31 mouse cellular contexts compared by ENCODE assay signal in genomic region chr6:109019731-109020130, GRCm38 (mm10).
A peak's percentile ranks its signal among the peaks of the same experiment; 100 is the strongest.
DNase-seq lines count a peak whose midpoint lies in the region; ATAC-seq and TF ChIP-seq lines count a peak whose summit lies in the region.
"Had no signal": no experiment of that assay in that cellular context is flagged by ENCODE, and none has a peak within 500 bp of the region (broad histone marks: within the 10 kb centered on the region; RNA-seq: fewer than 3 reads in every experiment).

No protein-coding gene starts in this region.

- no peaks in the 10 kb centered on the region for H3K27me3 ChIP-seq in intestine, postnatal 0 days (replicated peaks; ENCODE audit: control insufficient read depth, insufficient read depth, low read length)
- H3K27me3 ChIP-seq: embryonic facial prominence, embryonic 13.5 days; forebrain, embryonic 15.5 days; hindbrain, embryonic 13.5 days; limb, embryonic 15.5 days; liver, embryonic 13.5 days; stomach, embryonic 15.5 days had no signal

- intact Hi-C loops in left cerebral cortex, postnatal 25 days (cut with DNase I): no loop called here

- H3K9ac ChIP-seq in intestine, postnatal 0 days (ENCODE audit: low read depth, low read length): no peak overlapping the region
- H3K9ac ChIP-seq: embryonic facial prominence, embryonic 13.5 days; forebrain, embryonic 15.5 days; hindbrain, embryonic 13.5 days; limb, embryonic 15.5 days; liver, embryonic 13.5 days; stomach, embryonic 15.5 days had no signal

- H3K9me3 ChIP-seq in intestine, postnatal 0 days (ENCODE audit: control insufficient read depth): no peaks in the 10 kb centered on the region
- H3K9me3 ChIP-seq: embryonic facial prominence, embryonic 13.5 days; forebrain, embryonic 10.5 days; forebrain, embryonic 15.5 days; hindbrain, embryonic 13.5 days; limb, embryonic 10.5 days; limb, embryonic 15.5 days; liver, embryonic 13.5 days; stomach, embryonic 15.5 days had no signal

- no peak overlapping the region for H3K4me2 ChIP-seq in intestine, postnatal 0 days (replicated peaks; ENCODE audit: low read depth)
- H3K4me2 ChIP-seq: embryonic facial prominence, embryonic 13.5 days; forebrain, embryonic 15.5 days; heart, embryonic 11.5 days; hindbrain, embryonic 13.5 days; limb, embryonic 15.5 days; liver, embryonic 13.5 days; stomach, embryonic 15.5 days had no signal

- no peak for ATAC-seq in intestine, postnatal 0 days
- ATAC-seq: CD4-positive, CD25-positive, alpha-beta regulatory T cell, adult 4 months; forebrain, embryonic 15.5 days; intestine, embryonic 16.5 days; lung, postnatal 0 days had no signal

- DNase-seq in layer of hippocampus, adult 18-20 months (ENCODE audit: low spot score in 2 of 2): peak; percentile 13 to 35
- no peak for DNase-seq in layer of hippocampus, postnatal 25 days (ENCODE audit: extremely low spot score in 1 of 2, low spot score in 1 of 2)
- peak; percentile 35 to 43 for DNase-seq in right cerebral cortex, adult 2 months (ENCODE audit: low spot score in 2 of 2)
- no peak for DNase-seq in right cerebral cortex, postnatal 4 days
- peak; percentile 23 to 73 for DNase-seq in left cerebral cortex, postnatal 25 days (ENCODE audit: low spot score in 2 of 2)
- no peak for DNase-seq in urinary bladder, postnatal 36 days (ENCODE audit: low spot score in 2 of 2)
- DNase-seq: adrenal gland, postnatal 14 days; cerebellum, adult 11-12 months; cerebellum, adult 9-11 months; gastrocnemius, postnatal 25 days; heart, adult 18-20 months; heart, postnatal 36 days; kidney, adult 9 months; kidney, postnatal 14 days; liver, embryonic 13.5 days; lung, adult 18-20 months; midbrain, embryonic 14.5 days; thymus, postnatal 14 days had no signal

- no peaks in the 10 kb centered on the region for H3K36me3 ChIP-seq in intestine, postnatal 0 days (ENCODE audit: control insufficient read depth, insufficient read depth)
- H3K36me3 ChIP-seq: embryonic facial prominence, embryonic 13.5 days; forebrain, embryonic 10.5 days; forebrain, embryonic 15.5 days; hindbrain, embryonic 13.5 days; limb, embryonic 10.5 days; limb, embryonic 15.5 days; liver, embryonic 13.5 days; stomach, embryonic 15.5 days had no signal

- TF ChIP-seq CTCF in intestine, postnatal 0 days (IDR thresholded peaks at IDR 0.05; ENCODE audit: low read depth): no peak

- H3K27ac ChIP-seq in intestine, postnatal 0 days (ENCODE audit: low read depth, low read length): no peak overlapping the region
- H3K27ac ChIP-seq: embryonic facial prominence, embryonic 13.5 days; forebrain, embryonic 10.5 days; forebrain, embryonic 15.5 days; hindbrain, embryonic 13.5 days; limb, embryonic 10.5 days; limb, embryonic 15.5 days; liver, embryonic 13.5 days; macrophage; stomach, embryonic 15.5 days had no signal

- H3K4me3 ChIP-seq in intestine, postnatal 0 days (ENCODE audit: low read depth, low read length): no peak overlapping the region
- H3K4me3 ChIP-seq: embryonic facial prominence, embryonic 13.5 days; forebrain, embryonic 10.5 days; forebrain, embryonic 15.5 days; hindbrain, embryonic 13.5 days; limb, embryonic 10.5 days; limb, embryonic 15.5 days; liver, embryonic 13.5 days; stomach, embryonic 15.5 days had no signal

- WGBS in intestine, postnatal 0 days: 96% methylated on average over 2 of the region's 2 CpGs

- no peaks in the 10 kb centered on the region for H3K4me1 ChIP-seq in intestine, postnatal 0 days (replicated peaks; ENCODE audit: control insufficient read depth, insufficient read depth, low read length)
- H3K4me1 ChIP-seq: embryonic facial prominence, embryonic 13.5 days; forebrain, embryonic 10.5 days; forebrain, embryonic 15.5 days; hindbrain, embryonic 13.5 days; limb, embryonic 10.5 days; limb, embryonic 15.5 days; liver, embryonic 13.5 days; stomach, embryonic 15.5 days had no signal

Comparison
In these comparisons a context has a peak if more than half of its experiments do, and no peak if none do; other contexts are left out.
1. DNase-seq: peak in layer of hippocampus, adult 18-20 months (2 of 2), right cerebral cortex, adult 2 months (2 of 2) and left cerebral cortex, postnatal 25 days (2 of 2); none in layer of hippocampus, postnatal 25 days (0 of 2), right cerebral cortex, postnatal 4 days (single experiment) and urinary bladder, postnatal 36 days (0 of 2).